Mouse (Mus musculus): ENCODE results near the gene Ikbke. TPM values are rescaled to one million over a fixed set of nuclear protein-coding genes. Genes with fewer than 3 reads are reported as not detected.

Gene Ikbke
- polyA plus RNA-seq, 1 experiment from 2014 or later: 5.0 TPM

GRCm38 (mm10) chr1:131300750-131301149 is 21.3 kb upstream of the Ikbke start:
- ATAC-seq (replicated peaks; ENCODE audit: extremely low read depth, insufficient read depth, low FRiP score): no peak
- WGBS: 95% methylated on average over 2 of the region's 2 CpGs
- Histone ChIP-seq H3K27ac (ENCODE audit: low read length) (no peak overlapping the region), H3K36me3 (ENCODE audit: control insufficient read depth, insufficient read depth) (peaks cover 11% of the 10 kb centered on the region; the same call in 1 of the 2 replicates), H3K4me2 (ENCODE audit: low read depth, low read length) (no peak overlapping the region), H3K27me3 (ENCODE audit: control insufficient read depth, insufficient read depth, low read length) (no peaks in the 10 kb centered on the region), H3K9ac (ENCODE audit: low read length) (no peak overlapping the region), H3K9me3 (replicated peaks; ENCODE audit: control insufficient read depth, low read length) (no peaks in the 10 kb centered on the region), H3K4me1 (ENCODE audit: control insufficient read depth, insufficient read depth, low read length) (peaks cover 2% of the 10 kb centered on the region; the same call in 1 of the 2 replicates), H3K4me3 (ENCODE audit: low read length) (no peak overlapping the region)

GRCm38 (mm10) chr1:131299788-131300187 is 20.4 kb upstream of the Ikbke start:
- Histone ChIP-seq H3K36me3 (ENCODE audit: control insufficient read depth, insufficient read depth) (peaks cover 11% of the 10 kb centered on the region; the same call in 1 of the 2 replicates), H3K4me3 (ENCODE audit: low read length) (no peak overlapping the region), H3K27ac (ENCODE audit: low read length) (0 out of 2 replicates have a peak overlapping the region, but pooled peaks have one; percentile 28), H3K9me3 (replicated peaks; ENCODE audit: control insufficient read depth, low read length) (no peaks in the 10 kb centered on the region), H3K27me3 (ENCODE audit: control insufficient read depth, insufficient read depth, low read length) (no peaks in the 10 kb centered on the region), H3K4me1 (ENCODE audit: control insufficient read depth, insufficient read depth, low read length) (peaks cover 9% of the 10 kb centered on the region), H3K9ac (ENCODE audit: low read length) (no peak overlapping the region), H3K4me2 (ENCODE audit: low read depth, low read length) (no peak overlapping the region)
- whole genome bisulfite sequencing: 68% methylated on average over 6 of the region's 6 CpGs
- no peak for ATAC-seq (replicated peaks; ENCODE audit: extremely low read depth, insufficient read depth, low FRiP score)

GRCm38 (mm10) chr1:131299240-131299639 is 19.8 kb upstream of the Ikbke start:
- no peak overlapping the region for H3K4me2 ChIP-seq (ENCODE audit: low read depth, low read length)
- peaks cover 11% of the 10 kb centered on the region; the same call in 1 of the 2 replicates for H3K36me3 ChIP-seq (ENCODE audit: control insufficient read depth, insufficient read depth)
- ATAC-seq (replicated peaks; ENCODE audit: extremely low read depth, insufficient read depth, low FRiP score): no peak
- H3K9me3 ChIP-seq (replicated peaks; ENCODE audit: control insufficient read depth, low read length): no peaks in the 10 kb centered on the region
- WGBS: 42% methylated on average over 3 of the region's 3 CpGs
- H3K9ac ChIP-seq (ENCODE audit: low read length): no peak overlapping the region
- H3K4me1 ChIP-seq (ENCODE audit: control insufficient read depth, insufficient read depth, low read length): peaks cover 9% of the 10 kb centered on the region
- 0 out of 2 replicates have a peak overlapping the region, but pooled peaks have one; percentile 28 for H3K27ac ChIP-seq (ENCODE audit: low read length)
- H3K4me3 ChIP-seq (ENCODE audit: low read length): no peak overlapping the region
- H3K27me3 ChIP-seq (ENCODE audit: control insufficient read depth, insufficient read depth, low read length): no peaks in the 10 kb centered on the region

GRCm38 (mm10) chr1:131298171-131298570 is 18.8 kb upstream of the Ikbke start:
- peaks cover 11% of the 10 kb centered on the region; the same call in 1 of the 2 replicates for H3K36me3 ChIP-seq (ENCODE audit: control insufficient read depth, insufficient read depth)
- no peaks in the 10 kb centered on the region for H3K9me3 ChIP-seq (replicated peaks; ENCODE audit: control insufficient read depth, low read length)
- H3K4me2 ChIP-seq (ENCODE audit: low read depth, low read length): no peak overlapping the region
- H3K9ac ChIP-seq (ENCODE audit: low read length): no peak overlapping the region
- no peak overlapping the region for H3K27ac ChIP-seq (ENCODE audit: low read length)
- ATAC-seq (replicated peaks; ENCODE audit: extremely low read depth, insufficient read depth, low FRiP score): no peak
- H3K4me1 ChIP-seq (ENCODE audit: control insufficient read depth, insufficient read depth, low read length): peaks cover 9% of the 10 kb centered on the region
- H3K27me3 ChIP-seq (ENCODE audit: control insufficient read depth, insufficient read depth, low read length): no peaks in the 10 kb centered on the region
- 92% methylated on average over 9 of the region's 9 CpGs for WGBS
- H3K4me3 ChIP-seq (ENCODE audit: low read length): no peak overlapping the region

GRCm38 (mm10) chr1:131296726-131297125 is 17.3 kb upstream of the Ikbke start:
- no peak for ATAC-seq (replicated peaks; ENCODE audit: extremely low read depth, insufficient read depth, low FRiP score)
- no peak overlapping the region for H3K9ac ChIP-seq (ENCODE audit: low read length)
- no peak overlapping the region for H3K4me3 ChIP-seq (ENCODE audit: low read length)
- H3K36me3 ChIP-seq (ENCODE audit: control insufficient read depth, insufficient read depth): peaks cover 22% of the 10 kb centered on the region
- WGBS: 67% methylated on average over 7 of the region's 7 CpGs
- H3K4me2 ChIP-seq (ENCODE audit: low read depth, low read length): no peak overlapping the region
- no peaks in the 10 kb centered on the region for H3K9me3 ChIP-seq (replicated peaks; ENCODE audit: control insufficient read depth, low read length)
- peaks cover 9% of the 10 kb centered on the region for H3K4me1 ChIP-seq (ENCODE audit: control insufficient read depth, insufficient read depth, low read length)
- no peaks in the 10 kb centered on the region for H3K27me3 ChIP-seq (ENCODE audit: control insufficient read depth, insufficient read depth, low read length)
- H3K27ac ChIP-seq (ENCODE audit: low read length): no peak overlapping the region

GRCm38 (mm10) chr1:131295200-131295599 is 15.8 kb upstream of the Ikbke start:
- 37% methylated on average over 8 of the region's 8 CpGs for WGBS
- Histone ChIP-seq H3K4me2 (ENCODE audit: low read depth, low read length) (no peak overlapping the region), H3K4me3 (ENCODE audit: low read length) (no peak overlapping the region), H3K27me3 (ENCODE audit: control insufficient read depth, insufficient read depth, low read length) (no peaks in the 10 kb centered on the region), H3K4me1 (ENCODE audit: control insufficient read depth, insufficient read depth, low read length) (peaks cover 9% of the 10 kb centered on the region), H3K9ac (ENCODE audit: low read length) (no peak overlapping the region), H3K9me3 (replicated peaks; ENCODE audit: control insufficient read depth, low read length) (no peaks in the 10 kb centered on the region), H3K27ac (ENCODE audit: low read length) (no peak overlapping the region), H3K36me3 (ENCODE audit: control insufficient read depth, insufficient read depth) (peaks cover 29% of the 10 kb centered on the region)
- no peak for ATAC-seq (replicated peaks; ENCODE audit: extremely low read depth, insufficient read depth, low FRiP score)

- peaks cover 9% of the 10 kb centered on the region for H3K4me1 ChIP-seq (ENCODE audit: control insufficient read depth, insufficient read depth, low read length)
- H3K9me3 ChIP-seq (replicated peaks; ENCODE audit: control insufficient read depth, low read length): no peaks in the 10 kb centered on the region
- no peak overlapping the region for H3K9ac ChIP-seq (ENCODE audit: low read length)
- H3K4me3 ChIP-seq (ENCODE audit: low read length): no peak overlapping the region
- ATAC-seq (replicated peaks; ENCODE audit: extremely low read depth, insufficient read depth, low FRiP score): no peak
- no peak overlapping the region for H3K4me2 ChIP-seq (ENCODE audit: low read depth, low read length)
- whole genome bisulfite sequencing: 77% methylated on average over 2 of the region's 2 CpGs
- no peaks in the 10 kb centered on the region for H3K27me3 ChIP-seq (ENCODE audit: control insufficient read depth, insufficient read depth, low read length)
- peaks cover 33% of the 10 kb centered on the region for H3K36me3 ChIP-seq (ENCODE audit: control insufficient read depth, insufficient read depth)
- no peak overlapping the region for H3K27ac ChIP-seq (ENCODE audit: low read length)
These were observed 14.5 kb upstream of the Ikbke start for GRCm38 (mm10) chr1:131293922-131294250.

GRCm38 (mm10) chr1:131293221-131293921 is 14.0 kb upstream of the Ikbke start:
- Histone ChIP-seq H3K4me3 (ENCODE audit: low read length) (no peak overlapping the region), H3K9ac (ENCODE audit: low read length) (no peak overlapping the region), H3K36me3 (ENCODE audit: control insufficient read depth, insufficient read depth) (peaks cover 33% of the 10 kb centered on the region), H3K4me2 (ENCODE audit: low read depth, low read length) (no peak overlapping the region), H3K27me3 (ENCODE audit: control insufficient read depth, insufficient read depth, low read length) (no peaks in the 10 kb centered on the region), H3K9me3 (replicated peaks; ENCODE audit: control insufficient read depth, low read length) (no peaks in the 10 kb centered on the region), H3K4me1 (ENCODE audit: control insufficient read depth, insufficient read depth, low read length) (peaks cover 9% of the 10 kb centered on the region), H3K27ac (ENCODE audit: low read length) (no peak overlapping the region)
- ATAC-seq (replicated peaks; ENCODE audit: extremely low read depth, insufficient read depth, low FRiP score): no peak
- WGBS: 81% methylated on average over 4 of the region's 4 CpGs

- Histone ChIP-seq H3K9ac (ENCODE audit: low read length) (no peak overlapping the region), H3K4me2 (ENCODE audit: low read depth, low read length) (no peak overlapping the region), H3K36me3 (ENCODE audit: control insufficient read depth, insufficient read depth) (peaks cover 28% of the 10 kb centered on the region), H3K9me3 (replicated peaks; ENCODE audit: control insufficient read depth, low read length) (no peaks in the 10 kb centered on the region), H3K27ac (ENCODE audit: low read length) (no peak overlapping the region), H3K27me3 (ENCODE audit: control insufficient read depth, insufficient read depth, low read length) (no peaks in the 10 kb centered on the region), H3K4me3 (ENCODE audit: low read length) (no peak overlapping the region), H3K4me1 (ENCODE audit: control insufficient read depth, insufficient read depth, low read length) (peaks cover 6% of the 10 kb centered on the region)
- no peak for ATAC-seq (replicated peaks; ENCODE audit: extremely low read depth, insufficient read depth, low FRiP score)
- WGBS: 47% methylated on average over 2 of the region's 2 CpGs
These were observed 11.2 kb upstream of the Ikbke start for GRCm38 (mm10) chr1:131290648-131291047.

Measured in heart, embryonic 16.5 days (tissue).